Mouse (Mus musculus) lung, postnatal 0 days (tissue): ENCODE measurements at regions not wholly inside any gene's neighbourhood (a gene's known extent, or its start where the extent isn't known, plus 50 kb on each side); places are given as distances from the start of the nearest gene placed in this dataset.
A peak's percentile ranks its signal among the peaks of the same experiment; 100 is the strongest.

ENCODE experiments used
- ATAC-seq: fragments of 200-750 bp; cut with Nextera tagmentation; 2 replicates; pipeline ENCODE4 v1.8.0; 2017; ENCODE audit warnings: moderate library complexity
- DNase-seq: peaks from one replicate; pipeline ENCODE4 v3.0.0-alpha.2; 2016; ENCODE audit warnings: low spot score
- H3K27ac ChIP-seq: fragments of 300-500 bp; sonication (generic); 2 replicates; pipeline ENCODE4 v1.5.1; 2014; ENCODE audit warnings: antibody characterized with exemption, mild to moderate bottlenecking, low read length, mixed read lengths
- H3K27me3 ChIP-seq: fragments of 300-500 bp; sonication (generic); replicated peaks from 2 replicates; pipeline ENCODE4 v1.6.1; 2014; ENCODE audit warnings: low read length, mixed read lengths; ENCODE audit not compliant: insufficient read depth
- H3K36me3 ChIP-seq: fragments of 300-500 bp; sonication (generic); 2 replicates; pipeline ENCODE4 v1.6.1; 2014; ENCODE audit warnings: low read length, mixed read lengths; ENCODE audit not compliant: insufficient read depth
- H3K4me1 ChIP-seq: fragments of 300-500 bp; sonication (generic); 2 replicates; pipeline ENCODE4 v1.6.1; 2014; ENCODE audit warnings: antibody characterized with exemption, low read depth, low read length, mixed read lengths; ENCODE audit not compliant: insufficient read depth
- H3K4me2 ChIP-seq: fragments of 300-500 bp; sonication (generic); replicated peaks from 2 replicates; pipeline ENCODE4 v1.6.1; 2014; ENCODE audit warnings: low read depth, mild to moderate bottlenecking, low read length, moderate library complexity, mixed read lengths
- H3K4me3 ChIP-seq: fragments of 300-500 bp; sonication (generic); 2 replicates; pipeline ENCODE4 v1.5.1; 2014; ENCODE audit warnings: low read depth, low read length
- H3K9ac ChIP-seq: fragments of 300-500 bp; sonication (generic); replicated peaks from 2 replicates; pipeline ENCODE4 v1.6.1; 2014; ENCODE audit warnings: low read depth, mild to moderate bottlenecking
- H3K9me3 ChIP-seq: fragments of 300-500 bp; sonication (generic); 2 replicates; pipeline ENCODE4 v1.6.1; 2016; ENCODE audit warnings: low read length, mixed read lengths
- CTCF ChIP-seq: IDR thresholded peaks from 2 replicates; pipeline ENCODE4 v1.5.1; 2016; ENCODE audit warnings: antibody characterized with exemption, mild to moderate bottlenecking
- EP300 ChIP-seq: IDR thresholded peaks from 2 replicates; pipeline ENCODE4 v1.6.1; 2016; ENCODE audit warnings: antibody characterized with exemption, mild to moderate bottlenecking, control low read depth
- WGBS: fragments of 180-500 bp; shearing (Covaris S2); extraction: QIAGEN DNeasy Blood & Tissue Kit; methylation state at CpG from one replicate; pipeline ENCODE4 v1.1.7; 2014; 5-methylcytosine and 5-hydroxymethylcytosine counted together

DNA sequence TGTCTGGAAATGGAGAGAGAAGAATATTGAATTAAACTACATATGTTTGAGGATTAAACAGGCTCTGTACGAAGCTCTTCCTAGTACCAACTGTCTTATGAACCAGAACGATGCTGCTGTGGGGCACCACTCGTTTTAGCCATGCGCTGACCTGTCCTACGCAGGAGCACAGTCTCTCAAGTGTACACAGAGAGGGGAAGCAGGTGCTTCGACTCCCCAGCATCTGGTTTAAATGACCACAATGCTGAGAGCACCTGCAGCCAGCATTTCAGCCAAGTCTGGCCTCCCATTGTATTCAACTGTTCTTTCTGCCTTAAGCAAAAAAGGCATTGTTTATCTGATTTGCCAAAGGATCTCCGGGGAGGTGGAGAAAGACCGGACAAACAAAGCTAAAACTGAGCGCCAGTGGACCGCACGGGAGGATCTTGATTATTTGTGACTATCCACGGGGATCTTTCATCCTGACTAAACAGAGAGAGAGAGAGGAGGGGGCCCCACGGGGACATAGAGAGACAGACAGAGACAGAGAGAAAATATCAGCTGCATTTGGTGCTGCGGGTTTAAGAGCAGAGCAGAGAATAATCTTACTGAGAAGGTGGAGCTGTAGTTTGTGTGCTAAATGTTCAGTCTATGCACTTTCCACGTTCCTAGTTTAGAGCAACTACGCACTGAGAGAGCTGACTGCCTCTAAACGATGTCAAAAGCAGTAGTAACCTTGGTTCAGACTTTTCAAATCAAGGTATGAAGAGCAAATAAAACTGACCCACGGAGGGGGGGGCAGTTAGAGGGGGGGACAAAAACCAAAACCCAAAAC lies 66.8 kb upstream of the Prep start:
- ATAC-seq (peak; percentile 18), DNase-seq (peak; percentile 48)
- Histone ChIP-seq H3K27ac (peak overlapping the region; percentile 57), H3K9ac (no peak overlapping the region), H3K4me1 (no peaks in the 10 kb centered on the region), H3K4me3 (peak overlapping the region; percentile 34), H3K36me3 (no peaks in the 10 kb centered on the region), H3K4me2 (peak overlapping the region; percentile 62), H3K9me3 (no peaks in the 10 kb centered on the region), H3K27me3 (no peaks in the 10 kb centered on the region)
- 16% methylated on average over 18 of the region's 18 CpGs for WGBS
- TF ChIP-seq CTCF (no peak), EP300 (no peak)

DNA sequence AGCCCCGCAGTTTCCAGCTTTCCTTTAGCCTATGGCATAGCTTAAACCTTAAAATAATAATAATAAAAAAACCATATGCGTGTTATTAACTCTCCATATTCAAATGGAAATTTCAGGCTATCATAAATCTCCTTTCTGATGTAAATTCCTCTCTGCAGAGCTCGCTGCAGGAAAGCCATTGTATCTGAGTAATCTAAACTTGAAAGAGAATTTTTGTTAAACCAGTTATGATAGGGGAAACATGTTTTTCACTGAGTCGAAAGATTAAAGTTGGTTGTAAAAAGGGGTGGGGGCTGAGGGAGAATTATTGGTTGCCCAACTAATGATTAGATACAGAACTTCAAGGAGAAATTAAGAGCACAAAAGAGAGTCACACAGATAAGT lies 69.1 kb upstream of the Prep start:
- no peak for ATAC-seq
- no peak overlapping the region for H3K9ac ChIP-seq
- H3K4me1 ChIP-seq, result no peaks in the 10 kb centered on the region
- TF ChIP-seq EP300, result no peak
- no peak for TF ChIP-seq CTCF
- peak overlapping the region; percentile 52 for H3K4me2 ChIP-seq
- no peak for DNase-seq
- H3K27ac ChIP-seq, result no peak overlapping the region
- no peaks in the 10 kb centered on the region for H3K9me3 ChIP-seq
- 5% methylated on average over 4 of the region's 4 CpGs for WGBS
- no peaks in the 10 kb centered on the region for H3K27me3 ChIP-seq
- H3K36me3 ChIP-seq, result no peaks in the 10 kb centered on the region
- H3K4me3 ChIP-seq, result peak overlapping the region; percentile 1; the same call in 1 of the 2 replicates

DNA sequence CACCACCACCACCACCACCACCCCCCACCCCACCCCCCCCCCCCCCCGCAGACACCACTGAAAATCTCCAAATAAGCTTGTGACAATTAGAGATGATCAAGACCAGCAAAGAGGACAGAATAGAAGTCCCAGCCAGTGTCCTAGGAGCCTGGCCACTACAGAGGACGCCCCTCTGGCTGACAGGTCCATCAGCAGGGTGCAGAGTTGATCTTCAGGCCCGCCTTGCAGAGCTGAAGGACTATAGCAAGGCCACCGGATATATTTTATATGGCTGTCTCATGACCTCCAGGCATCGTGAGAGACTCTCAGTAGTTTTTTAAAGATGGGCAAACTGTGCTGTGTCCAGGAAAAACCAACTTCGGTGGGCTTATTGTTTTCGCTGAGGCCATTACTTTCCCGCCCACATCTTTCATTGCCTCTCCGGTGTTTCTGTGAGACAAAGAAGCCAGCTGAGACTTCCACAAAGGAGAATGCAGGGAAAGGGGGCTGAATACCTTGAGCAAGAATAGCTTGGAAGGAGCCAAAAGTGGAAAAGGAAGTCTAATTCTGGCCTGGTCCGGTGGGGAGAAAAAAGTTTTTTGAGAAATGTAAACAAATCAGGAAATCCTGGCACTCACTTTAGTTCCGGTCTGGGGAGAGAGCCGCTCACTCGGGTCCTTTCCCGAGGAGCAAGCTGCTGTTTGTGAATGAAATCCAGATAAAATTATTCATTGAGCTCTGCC lies 69.7 kb upstream of the Prep start:
- ATAC-seq (peak; percentile 47; the same call in 1 of the 2 replicates), DNase-seq (peak; percentile 84)
- H3K4me2 ChIP-seq, result peak overlapping the region; percentile 52
- WGBS, result 3% methylated on average over 13 of the region's 14 CpGs
- H3K27ac ChIP-seq, result peak overlapping the region; percentile 51; the same call in 1 of the 2 replicates
- TF ChIP-seq CTCF (no peak), EP300 (peak; percentile 78; the same call in 1 of the 2 replicates)
- no peaks in the 10 kb centered on the region for H3K4me1 ChIP-seq
- peak overlapping the region; percentile 1; the same call in 1 of the 2 replicates for H3K4me3 ChIP-seq
- H3K9me3 ChIP-seq, result no peaks in the 10 kb centered on the region
- no peak overlapping the region for H3K9ac ChIP-seq
- no peaks in the 10 kb centered on the region for H3K36me3 ChIP-seq
- no peaks in the 10 kb centered on the region for H3K27me3 ChIP-seq

DNA sequence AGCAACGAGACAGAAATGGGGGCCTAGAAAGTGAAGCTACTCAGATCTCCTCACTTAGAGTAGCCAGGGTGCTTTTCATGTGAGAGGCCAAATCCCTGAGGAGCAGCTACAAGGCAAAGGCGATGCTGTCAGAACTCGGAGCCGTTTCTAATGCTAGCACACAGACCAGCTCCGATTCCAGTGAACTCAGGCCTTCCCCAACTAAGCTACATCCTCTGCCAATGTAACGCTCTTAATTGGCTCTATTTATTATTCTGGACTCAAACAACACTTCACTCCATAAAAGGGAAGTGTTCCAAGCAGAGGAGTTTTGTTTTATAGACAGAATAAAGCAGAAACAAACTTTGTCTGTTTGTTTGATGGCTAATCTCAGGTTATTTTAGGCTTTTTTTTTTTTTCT lies 71.2 kb upstream of the Prep start:
- WGBS, result 62% methylated on average over 6 of the region's 6 CpGs
- H3K4me3 ChIP-seq, result no peak overlapping the region
- no peak overlapping the region for H3K27ac ChIP-seq
- no peaks in the 10 kb centered on the region for H3K27me3 ChIP-seq
- H3K36me3 ChIP-seq, result no peaks in the 10 kb centered on the region
- H3K9me3 ChIP-seq, result no peaks in the 10 kb centered on the region
- ATAC-seq, result no peak
- H3K4me2 ChIP-seq, result no peak overlapping the region
- no peak for TF ChIP-seq EP300
- H3K9ac ChIP-seq, result no peak overlapping the region
- no peak for DNase-seq
- no peaks in the 10 kb centered on the region for H3K4me1 ChIP-seq

DNA sequence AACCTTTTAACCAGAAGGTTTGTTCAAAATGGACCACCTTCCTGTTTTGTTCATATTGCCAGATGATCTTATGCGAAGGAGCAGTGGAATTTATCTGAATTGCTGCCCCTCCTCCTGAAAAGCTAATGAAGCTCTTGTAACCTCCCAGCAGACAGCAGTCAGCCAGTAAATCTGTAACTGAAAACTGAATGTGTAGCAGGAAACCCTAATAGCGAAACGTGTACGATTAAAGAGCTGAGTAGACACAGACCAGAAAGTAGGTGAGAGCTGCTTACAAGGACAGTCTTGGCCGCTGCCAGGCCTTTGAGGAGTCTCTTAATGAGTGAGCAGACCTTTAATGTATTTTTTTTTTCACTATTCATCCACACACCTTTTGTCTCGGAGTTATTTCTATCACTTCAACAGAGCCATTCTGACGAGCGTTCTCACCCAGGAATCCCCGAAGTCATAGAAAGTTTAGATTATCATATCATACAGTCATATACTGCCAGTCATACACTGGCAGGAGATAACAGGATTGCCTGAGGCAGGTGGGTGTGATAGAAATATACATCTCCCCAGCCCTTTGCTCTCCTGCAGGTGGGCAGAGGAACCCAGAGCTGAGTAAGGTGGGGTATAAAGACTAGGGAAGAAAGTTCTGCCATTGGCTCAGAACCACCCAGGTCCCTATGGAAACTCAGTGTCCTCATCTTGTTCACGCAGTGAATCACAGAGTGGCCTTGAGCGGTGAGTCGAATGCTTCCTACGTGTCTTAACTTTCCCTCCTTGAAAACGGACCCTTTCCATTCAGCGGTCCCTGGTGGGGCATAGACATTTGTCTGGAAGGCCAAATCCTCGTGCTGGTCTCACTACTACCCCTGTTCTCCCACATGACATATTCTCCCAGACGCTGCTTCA lies 72.4 kb upstream of the Prep start:
- no peak for DNase-seq
- 73% methylated on average over 17 of the region's 17 CpGs for WGBS

More for the DNA sequence above, 72.4 kb upstream of the Prep start:
- H3K4me3 ChIP-seq, result no peak overlapping the region
- no peak overlapping the region for H3K4me2 ChIP-seq
- H3K27me3 ChIP-seq, result no peaks in the 10 kb centered on the region
- no peak for ATAC-seq
- no peak overlapping the region for H3K27ac ChIP-seq
- TF ChIP-seq EP300, result no peak
- no peak for TF ChIP-seq CTCF
- no peaks in the 10 kb centered on the region for H3K36me3 ChIP-seq
- H3K9me3 ChIP-seq, result no peaks in the 10 kb centered on the region
- H3K4me1 ChIP-seq, result no peaks in the 10 kb centered on the region
- H3K9ac ChIP-seq, result no peak overlapping the region
